Mouse (Mus musculus) ES-E14 (cell line): Measurements from ENCODE around the gene Cpne8. TPM values are rescaled to one million over a fixed set of nuclear protein-coding genes. Genes with fewer than 3 reads are reported as not detected.

ENCODE experiments used
- DNase-seq: peaks from one replicate; pipeline ENCODE4 v3.0.0-alpha.2; 2013; ENCODE audit warnings: low read depth, low spot score
- H3K27ac ChIP-seq: 2 replicates; pipeline ENCODE4 v1.5.1; 2012; ENCODE audit warnings: low read depth, mild to moderate bottlenecking, low read length, moderate library complexity, mixed read lengths; ENCODE audit not compliant: poor library complexity, insufficient read depth, severe bottlenecking
- H3K36me3 ChIP-seq: 2 replicates; pipeline ENCODE4 v1.6.1; 2012; ENCODE audit warnings: mild to moderate bottlenecking, low read length, moderate library complexity, mixed read lengths; ENCODE audit not compliant: control insufficient read depth, poor library complexity, insufficient read depth, severe bottlenecking
- H3K4me1 ChIP-seq, 2 experiments: fragments of 150-350 bp in 1 of 2; sonication (generic) in 1 of 2; 2 replicates each; pipeline ENCODE4 v1.6.1; 2012; ENCODE audit warnings: low read length in 2 of 2, mild to moderate bottlenecking in 1 of 2, mixed read lengths in 1 of 2; ENCODE audit not compliant: control insufficient read depth in 2 of 2, insufficient read depth in 2 of 2, poor library complexity in 1 of 2
- H3K4me3 ChIP-seq, 2 experiments: fragments of 150-350 bp in 1 of 2; sonication (generic) in 1 of 2; 2 replicates each; pipeline ENCODE4 v1.5.1; 2012; ENCODE audit warnings: low read length in 2 of 2, low read depth in 1 of 2, mild to moderate bottlenecking in 1 of 2, mixed read lengths in 1 of 2; ENCODE audit not compliant: insufficient read depth in 1 of 2, poor library complexity in 1 of 2, severe bottlenecking in 1 of 2
- H3K9ac ChIP-seq: 2 replicates; pipeline ENCODE4 v1.6.1; 2012; ENCODE audit warnings: low read depth, mild to moderate bottlenecking, low read length, mixed read lengths; ENCODE audit not compliant: poor library complexity, insufficient read depth, severe bottlenecking
- H3K9me3 ChIP-seq: fragments of 150-350 bp; sonication (generic); 2 replicates; pipeline ENCODE4 v1.6.1; 2012; ENCODE audit warnings: low read depth, mild to moderate bottlenecking, low read length; ENCODE audit not compliant: control insufficient read depth, insufficient read depth
- CHD2 ChIP-seq: IDR thresholded peaks from 2 replicates; pipeline ENCODE4 v1.6.1; 2014; ENCODE audit warnings: mild to moderate bottlenecking, low read depth, low read length, inconsistent platforms
- HCFC1 ChIP-seq: IDR thresholded peaks from 2 replicates; pipeline ENCODE4 v1.6.1; 2012; ENCODE audit warnings: low read length, inconsistent platforms, borderline replicate concordance; ENCODE audit not compliant: insufficient read depth
- MAFK ChIP-seq: IDR thresholded peaks from 2 replicates; pipeline ENCODE4 v1.6.1; 2014; ENCODE audit warnings: mild to moderate bottlenecking, low read depth, low read length, inconsistent platforms; ENCODE audit not compliant: insufficient read depth
- ZC3H11A ChIP-seq: IDR thresholded peaks from 2 replicates; pipeline ENCODE4 v1.6.1; 2012; ENCODE audit warnings: low read depth, mild to moderate bottlenecking, inconsistent platforms, low read length, borderline replicate concordance
- ZNF384 ChIP-seq: IDR thresholded peaks from 2 replicates; pipeline ENCODE4 v1.6.1; 2012; ENCODE audit warnings: low read depth, low read length, inconsistent platforms
- in situ Hi-C, 2 experiments: fragments of 600-800 bp; cut with MboI; formaldehyde crosslinking; loops; one replicate each; pipeline ENCODE4 v1.15.1; 2025; ENCODE audit warnings: low sequenced_read_pairs in 2 of 2, inconsistent platforms in 1 of 2; ENCODE audit not compliant: unreplicated experiment in 2 of 2
- total RNA-seq: library from RNA; depleted of rRNA; stranded (reverse); fragments of 300-350 nt; gene quantifications from 2 replicates; pipeline ENCODE4 v1.2.3, GENCODE M21; 2012

The Cpne8 gene
- total RNA-seq, 1 experiment: 6.8 TPM

GRCm38 (mm10) chr15:90597715-90598497, 81.3 kb downstream of the Cpne8 start:
- in situ Hi-C loops: no loop called here
- H3K9me3 ChIP-seq: no peaks in the 10 kb centered on the region
- no peaks in the 10 kb centered on the region for H3K36me3 ChIP-seq
- no peak overlapping the region for H3K9ac ChIP-seq
- H3K4me3 ChIP-seq: no peak overlapping the region
- no peak for TF ChIP-seq ZC3H11A
- no peak for TF ChIP-seq CHD2
- TF ChIP-seq ZNF384: no peak
- TF ChIP-seq HCFC1: no peak
- no peak for TF ChIP-seq MAFK
- no peaks in the 10 kb centered on the region for H3K4me1 ChIP-seq
- no peak for DNase-seq
- no peak overlapping the region for H3K27ac ChIP-seq

- no peaks in the 10 kb centered on the region for H3K4me1 ChIP-seq
- no peak for TF ChIP-seq ZC3H11A
- TF ChIP-seq ZNF384: no peak
- no peak for TF ChIP-seq MAFK
- TF ChIP-seq HCFC1: no peak
- no peak for TF ChIP-seq CHD2
- no peak overlapping the region for H3K9ac ChIP-seq
- H3K27ac ChIP-seq: no peak overlapping the region
- in situ Hi-C loops: no loop called here
- no peak overlapping the region for H3K4me3 ChIP-seq
- no peaks in the 10 kb centered on the region for H3K36me3 ChIP-seq
- H3K9me3 ChIP-seq: no peaks in the 10 kb centered on the region
- DNase-seq: no peak
These were observed 83.6 kb downstream of the Cpne8 start for GRCm38 (mm10) chr15:90595592-90595991.

- H3K27ac ChIP-seq: no peak overlapping the region
- no peaks in the 10 kb centered on the region for H3K36me3 ChIP-seq
- no peak overlapping the region for H3K9ac ChIP-seq
- no peak for DNase-seq
- H3K4me3 ChIP-seq: no peak overlapping the region
- H3K9me3 ChIP-seq: no peaks in the 10 kb centered on the region
- no peak for TF ChIP-seq ZNF384
- no peak for TF ChIP-seq CHD2
- no peak for TF ChIP-seq MAFK
- TF ChIP-seq ZC3H11A: no peak
- no peak for TF ChIP-seq HCFC1
- no peaks in the 10 kb centered on the region for H3K4me1 ChIP-seq
- in situ Hi-C loops: no loop called here
These were observed 89.6 kb downstream of the Cpne8 start for GRCm38 (mm10) chr15:90589587-90589986.

GRCm38 (mm10) chr15:90577402-90577801, 101.8 kb downstream of the Cpne8 start:
- no peaks in the 10 kb centered on the region for H3K4me1 ChIP-seq
- TF ChIP-seq HCFC1 (no peak), ZC3H11A (no peak), ZNF384 (no peak), CHD2 (no peak), MAFK (no peak)
- no peak overlapping the region for H3K27ac ChIP-seq
- no peak overlapping the region for H3K4me3 ChIP-seq
- no peak for DNase-seq
- in situ Hi-C loops: no loop called here
- H3K9me3 ChIP-seq: no peaks in the 10 kb centered on the region
- no peaks in the 10 kb centered on the region for H3K36me3 ChIP-seq
- H3K9ac ChIP-seq: no peak overlapping the region
